Mouse (Mus musculus): ENCODE measurements around the gene Ednrb. TPM values are rescaled to one million over a fixed set of nuclear protein-coding genes. Genes with fewer than 3 reads are reported as not detected.

Ednrb gene
- total and polyA plus RNA-seq, 2 experiments from 2014 or later = 61.8 to 63.6 TPM

- H3K27me3 ChIP-seq (ENCODE audit: control insufficient read depth, insufficient read depth, low read length) = no peaks in the 10 kb centered on the region
- H3K36me3 ChIP-seq (replicated peaks; ENCODE audit: control insufficient read depth, insufficient read depth, low read length) = no peaks in the 10 kb centered on the region
- no peak overlapping the region for H3K9ac ChIP-seq (replicated peaks; ENCODE audit: low read depth, low read length)
- peak overlapping the region; percentile 58 for H3K4me2 ChIP-seq (ENCODE audit: low read depth, low read length)
- ATAC-seq (ENCODE audit: insufficient read depth, low read depth) (no peak), DNase-seq (ENCODE audit: low spot score) (peak; percentile 7)
- peak overlapping the region; percentile 34 for H3K4me3 ChIP-seq (ENCODE audit: low read depth, low read length)
- peak overlapping the region; percentile 30; the same call in 1 of the 2 replicates for H3K27ac ChIP-seq (ENCODE audit: low read depth)
- H3K9me3 ChIP-seq (replicated peaks; ENCODE audit: control insufficient read depth, low read length) = no peaks in the 10 kb centered on the region
- TF ChIP-seq EP300 (IDR thresholded peaks at IDR 0.05; ENCODE audit: low read depth) (no peak), CTCF (IDR thresholded peaks at IDR 0.05; ENCODE audit: low read depth) (no peak)
- no peaks in the 10 kb centered on the region for H3K4me1 ChIP-seq (ENCODE audit: control insufficient read depth, insufficient read depth)
- WGBS = 30% methylated on average over 12 of the region's 12 CpGs
Observed at GRCm38 (mm10) chr14:103778009-103778431, 66.2 kb downstream of the Ednrb start.

DNA sequence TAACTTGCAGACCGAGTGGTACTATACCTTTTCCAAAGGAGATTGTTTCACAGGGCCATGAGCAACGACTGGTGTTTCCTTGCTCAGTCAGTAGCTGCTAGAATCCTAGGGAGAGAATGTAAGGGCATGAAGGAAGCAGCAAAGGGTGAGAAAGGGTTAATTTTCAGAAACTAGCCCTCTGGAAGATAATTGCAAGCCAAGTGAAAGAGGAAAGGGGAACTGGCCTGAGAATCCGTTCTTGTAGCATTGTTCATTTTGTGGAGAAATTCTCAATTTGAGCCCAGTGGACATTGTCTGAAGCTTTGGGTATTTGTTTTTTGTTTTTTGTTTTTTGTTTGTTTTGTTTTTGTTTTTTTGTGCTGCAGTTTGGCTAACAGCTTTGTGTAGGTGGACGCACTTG, 66.8 kb downstream of the Ednrb start:
- 57% methylated on average over 4 of the region's 4 CpGs for WGBS
- no peak for ATAC-seq (ENCODE audit: insufficient read depth, low read depth)

GRCm38 (mm10) chr14:103769319-103770245, 74.6 kb downstream of the Ednrb start:
- H3K4me2 ChIP-seq (ENCODE audit: low read depth, low read length) = no peak overlapping the region
- no peak overlapping the region for H3K9ac ChIP-seq (replicated peaks; ENCODE audit: low read depth, low read length)
- no peaks in the 10 kb centered on the region for H3K27me3 ChIP-seq (ENCODE audit: control insufficient read depth, insufficient read depth, low read length)
- H3K36me3 ChIP-seq (replicated peaks; ENCODE audit: control insufficient read depth, insufficient read depth, low read length) = no peaks in the 10 kb centered on the region
- H3K4me3 ChIP-seq (ENCODE audit: low read depth, low read length) = no peak overlapping the region
- 73% methylated on average over 9 of the region's 9 CpGs for WGBS
- H3K9me3 ChIP-seq (replicated peaks; ENCODE audit: control insufficient read depth, low read length) = no peaks in the 10 kb centered on the region
- H3K4me1 ChIP-seq (ENCODE audit: control insufficient read depth, insufficient read depth) = no peaks in the 10 kb centered on the region
- DNase-seq (ENCODE audit: low spot score) (no peak), ATAC-seq (ENCODE audit: insufficient read depth, low read depth) (no peak)
- H3K27ac ChIP-seq (ENCODE audit: low read depth) = no peak overlapping the region
- TF ChIP-seq EP300 (IDR thresholded peaks at IDR 0.05; ENCODE audit: low read depth) (no peak), CTCF (IDR thresholded peaks at IDR 0.05; ENCODE audit: low read depth) (no peak)

More for the DNA sequence above, 66.8 kb downstream of the Ednrb start:
- no peaks in the 10 kb centered on the region for H3K36me3 ChIP-seq (replicated peaks; ENCODE audit: control insufficient read depth, insufficient read depth, low read length)
- H3K4me2 ChIP-seq (ENCODE audit: low read depth, low read length) = no peak overlapping the region
- H3K4me1 ChIP-seq (ENCODE audit: control insufficient read depth, insufficient read depth) = no peaks in the 10 kb centered on the region
- TF ChIP-seq CTCF (IDR thresholded peaks at IDR 0.05; ENCODE audit: low read depth) = no peak
- TF ChIP-seq EP300 (IDR thresholded peaks at IDR 0.05; ENCODE audit: low read depth) = no peak
- no peak for DNase-seq (ENCODE audit: low spot score)
- H3K9me3 ChIP-seq (replicated peaks; ENCODE audit: control insufficient read depth, low read length) = no peaks in the 10 kb centered on the region
- no peak overlapping the region for H3K4me3 ChIP-seq (ENCODE audit: low read depth, low read length)
- no peak overlapping the region for H3K9ac ChIP-seq (replicated peaks; ENCODE audit: low read depth, low read length)
- H3K27ac ChIP-seq (ENCODE audit: low read depth) = no peak overlapping the region
- H3K27me3 ChIP-seq (ENCODE audit: control insufficient read depth, insufficient read depth, low read length) = no peaks in the 10 kb centered on the region

- 63% methylated on average over 6 of the region's 6 CpGs for WGBS
- no peaks in the 10 kb centered on the region for H3K36me3 ChIP-seq (replicated peaks; ENCODE audit: control insufficient read depth, insufficient read depth, low read length)
- DNase-seq (ENCODE audit: low spot score) = no peak
- H3K9ac ChIP-seq (replicated peaks; ENCODE audit: low read depth, low read length) = no peak overlapping the region
- no peak for ATAC-seq (ENCODE audit: insufficient read depth, low read depth)
- no peaks in the 10 kb centered on the region for H3K27me3 ChIP-seq (ENCODE audit: control insufficient read depth, insufficient read depth, low read length)
- no peaks in the 10 kb centered on the region for H3K4me1 ChIP-seq (ENCODE audit: control insufficient read depth, insufficient read depth)
- no peak for TF ChIP-seq EP300 (IDR thresholded peaks at IDR 0.05; ENCODE audit: low read depth)
- no peak for TF ChIP-seq CTCF (IDR thresholded peaks at IDR 0.05; ENCODE audit: low read depth)
- no peak overlapping the region for H3K27ac ChIP-seq (ENCODE audit: low read depth)
- no peak overlapping the region for H3K4me3 ChIP-seq (ENCODE audit: low read depth, low read length)
- no peak overlapping the region for H3K4me2 ChIP-seq (ENCODE audit: low read depth, low read length)
- H3K9me3 ChIP-seq (replicated peaks; ENCODE audit: control insufficient read depth, low read length) = no peaks in the 10 kb centered on the region
Observed at GRCm38 (mm10) chr14:103767488-103767887, 76.7 kb downstream of the Ednrb start.

Other genes starting within 250 kb of the Ednrb start
- 1.9 TPM in 1 of 2 replicates, not detected in the other for gene Slain1, start 194.2 kb downstream of the Ednrb start, total RNA-seq (2014; rRNA removed; ENCODE audit: low replicate concordance)
- gene Slain1, start 194.2 kb downstream of the Ednrb start, polyA plus RNA-seq (2015; fragmentation: Nextera tagmentation; extraction: Ambion mirVana) = 0.16 and 0.21 TPM in 2 replicates

Data from heart, postnatal 0 days (tissue).